Mouse (Mus musculus) forebrain, embryonic 14.5 days (tissue): ENCODE measurements around the gene Ankrd23. TPM values are rescaled to one million over a fixed set of nuclear protein-coding genes. Genes with fewer than 3 reads are reported as not detected.
A peak's percentile ranks its signal among the peaks of the same experiment; 100 is the strongest.

ENCODE experiments used
- ATAC-seq: fragments of 200-750 bp; cut with Nextera tagmentation; 2 replicates; pipeline ENCODE4 v1.8.0; 2017; ENCODE audit warnings: mild to moderate bottlenecking, moderate library complexity
- DNase-seq: peaks from one replicate; pipeline ENCODE4 v3.0.0-alpha.2; 2015; ENCODE audit warnings: low spot score
- H3K27ac ChIP-seq: fragments of 300-500 bp; sonication (generic); 2 replicates; pipeline ENCODE4 v1.5.1; 2014; ENCODE audit warnings: low read depth, mild to moderate bottlenecking, control low read depth, low read length, moderate library complexity
- H3K27me3 ChIP-seq: fragments of 300-500 bp; sonication (generic); replicated peaks from 2 replicates; pipeline ENCODE4 v1.6.1; 2014; ENCODE audit warnings: low read length, control low read depth, mixed read lengths; ENCODE audit not compliant: control insufficient read depth, insufficient read depth
- H3K36me3 ChIP-seq: fragments of 300-500 bp; sonication (generic); 2 replicates; pipeline ENCODE4 v1.6.1; 2014; ENCODE audit warnings: low read length, control low read depth; ENCODE audit not compliant: control insufficient read depth, insufficient read depth
- H3K4me1 ChIP-seq: fragments of 300-500 bp; sonication (generic); 2 replicates; pipeline ENCODE4 v1.6.1; 2014; ENCODE audit warnings: antibody characterized with exemption, low read length, control low read depth; ENCODE audit not compliant: control insufficient read depth, insufficient read depth
- H3K4me2 ChIP-seq: fragments of 300-500 bp; sonication (generic); 2 replicates; pipeline ENCODE4 v1.6.1; 2014; ENCODE audit warnings: mild to moderate bottlenecking, control low read depth, low read length
- H3K4me3 ChIP-seq: fragments of 300-500 bp; sonication (generic); 2 replicates; pipeline ENCODE4 v1.5.1; 2014; ENCODE audit warnings: low read depth, low read length, control low read depth
- H3K9ac ChIP-seq: fragments of 300-500 bp; sonication (generic); 2 replicates; pipeline ENCODE4 v1.6.1; 2014; ENCODE audit warnings: mild to moderate bottlenecking, low read length, control low read depth, moderate library complexity
- H3K9me3 ChIP-seq: fragments of 300-500 bp; sonication (generic); replicated peaks from 2 replicates; pipeline ENCODE4 v1.6.1; 2016; ENCODE audit warnings: low read length, control low read depth, mixed read lengths; ENCODE audit not compliant: control insufficient read depth
- WGBS: fragments of 180-500 bp; shearing (Covaris S2); extraction: QIAGEN DNeasy Blood & Tissue Kit; methylation state at CpG from one replicate; pipeline ENCODE4 v1.1.7; 2014; 5-methylcytosine and 5-hydroxymethylcytosine counted together
- polyA plus RNA-seq: library from polyadenylated mRNA; unstranded; fragments of >200 nt; fragmentation: Nextera tagmentation; extraction: Ambion mirVana; gene quantifications from 2 replicates; pipeline ENCODE4 v1.2.1, GENCODE M21; 2014

Ankrd23 gene
- polyA plus RNA-seq, 1 experiment from 2014 or later = 3.8 TPM

DNA sequence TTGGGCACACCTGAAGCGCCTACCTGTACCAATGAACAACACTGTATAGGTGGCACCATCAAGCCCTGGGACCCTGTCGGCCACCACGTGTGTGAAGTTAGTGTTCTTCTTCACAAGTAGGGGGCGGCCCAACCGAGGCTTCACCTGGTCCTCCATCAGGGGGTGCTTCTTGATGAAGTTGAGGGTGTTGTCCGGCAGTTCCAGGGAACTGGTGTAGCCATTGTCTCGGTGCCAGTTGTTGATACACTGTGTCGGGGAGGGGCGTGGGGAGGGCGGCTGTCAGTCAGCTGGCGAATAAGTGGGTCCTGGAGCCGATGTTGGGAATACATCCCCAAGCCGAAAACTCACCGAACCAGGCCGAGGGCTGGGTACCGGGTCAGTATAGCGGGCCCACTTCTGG is 15.2 kb upstream of the Ankrd23 start:
- 91% methylated on average over 17 of the region's 17 CpGs for WGBS
- Histone ChIP-seq H3K27ac (no peak overlapping the region), H3K27me3 (no peaks in the 10 kb centered on the region), H3K4me2 (no peak overlapping the region), H3K9me3 (no peaks in the 10 kb centered on the region), H3K4me3 (no peak overlapping the region), H3K4me1 (peaks cover 17% of the 10 kb centered on the region), H3K9ac (no peak overlapping the region), H3K36me3 (peaks cover 76% of the 10 kb centered on the region)
- ATAC-seq (no peak), DNase-seq (no peak)

GRCm38 (mm10) chr1:36550075-36550863 is 13.6 kb upstream of the Ankrd23 start:
- Histone ChIP-seq H3K4me2 (no peak overlapping the region), H3K36me3 (peaks cover 76% of the 10 kb centered on the region), H3K9me3 (no peaks in the 10 kb centered on the region), H3K4me1 (peaks cover 16% of the 10 kb centered on the region), H3K4me3 (no peak overlapping the region), H3K27ac (no peak overlapping the region), H3K27me3 (no peaks in the 10 kb centered on the region), H3K9ac (no peak overlapping the region)
- DNase-seq (no peak), ATAC-seq (no peak)
- WGBS = 78% methylated on average over 20 of the region's 20 CpGs

DNA sequence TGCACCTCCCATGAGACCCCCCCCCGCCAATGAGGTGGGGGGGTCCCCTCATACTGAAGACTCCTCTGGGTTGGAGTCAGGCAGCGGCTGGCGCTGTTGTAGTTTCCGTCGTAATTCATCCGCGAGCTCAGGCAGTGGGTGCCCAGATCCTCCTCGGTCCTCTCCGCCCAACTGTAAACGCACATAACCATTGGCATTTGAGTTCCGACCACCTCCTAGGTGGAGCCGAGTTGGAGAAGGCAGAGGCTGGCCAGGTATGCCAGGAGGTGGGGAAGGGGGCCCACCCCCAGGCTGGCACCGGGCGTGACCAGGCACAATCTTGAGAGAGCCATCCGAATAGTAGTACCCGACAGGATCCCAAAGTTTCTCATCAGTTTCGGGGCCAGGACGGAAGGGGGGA is 12.8 kb upstream of the Ankrd23 start:
- peaks cover 8% of the 10 kb centered on the region for H3K4me1 ChIP-seq
- H3K27me3 ChIP-seq = no peaks in the 10 kb centered on the region
- H3K36me3 ChIP-seq = peaks cover 69% of the 10 kb centered on the region
- WGBS = 88% methylated on average over 18 of the region's 18 CpGs
- H3K9ac ChIP-seq = no peak overlapping the region
- no peak overlapping the region for H3K4me2 ChIP-seq
- DNase-seq = no peak
- no peak overlapping the region for H3K4me3 ChIP-seq
- no peak overlapping the region for H3K27ac ChIP-seq
- no peaks in the 10 kb centered on the region for H3K9me3 ChIP-seq
- ATAC-seq = no peak

DNA sequence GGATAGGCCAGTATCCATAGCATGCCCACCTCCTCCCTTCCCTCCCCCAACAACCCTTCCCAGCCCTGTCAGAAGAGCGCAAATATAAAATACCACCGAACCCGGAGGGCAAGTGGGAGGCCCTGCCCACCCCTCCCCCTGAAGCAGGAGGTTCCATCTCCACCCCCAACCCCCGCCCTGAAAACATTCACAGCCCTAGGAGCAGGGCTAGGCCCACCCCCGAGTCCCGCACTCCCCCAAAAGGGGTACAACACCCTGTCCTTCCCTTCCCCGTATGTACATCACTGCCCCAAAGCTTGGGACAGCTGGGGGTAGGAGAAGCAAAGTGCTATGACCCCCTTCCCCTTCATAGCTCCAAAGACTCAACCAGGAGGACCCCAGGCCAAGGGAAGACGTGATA is 12.1 kb upstream of the Ankrd23 start:
- no peak overlapping the region; the same call in 1 of the 2 replicates for H3K9ac ChIP-seq
- no peak overlapping the region for H3K27ac ChIP-seq
- WGBS = 64% methylated on average over 8 of the region's 8 CpGs
- H3K4me1 ChIP-seq = peaks cover 8% of the 10 kb centered on the region
- H3K27me3 ChIP-seq = no peaks in the 10 kb centered on the region
- H3K4me3 ChIP-seq = no peak overlapping the region
- ATAC-seq = no peak
- H3K9me3 ChIP-seq = no peaks in the 10 kb centered on the region
- DNase-seq = no peak
- no peak overlapping the region for H3K4me2 ChIP-seq
- peaks cover 62% of the 10 kb centered on the region for H3K36me3 ChIP-seq

DNA sequence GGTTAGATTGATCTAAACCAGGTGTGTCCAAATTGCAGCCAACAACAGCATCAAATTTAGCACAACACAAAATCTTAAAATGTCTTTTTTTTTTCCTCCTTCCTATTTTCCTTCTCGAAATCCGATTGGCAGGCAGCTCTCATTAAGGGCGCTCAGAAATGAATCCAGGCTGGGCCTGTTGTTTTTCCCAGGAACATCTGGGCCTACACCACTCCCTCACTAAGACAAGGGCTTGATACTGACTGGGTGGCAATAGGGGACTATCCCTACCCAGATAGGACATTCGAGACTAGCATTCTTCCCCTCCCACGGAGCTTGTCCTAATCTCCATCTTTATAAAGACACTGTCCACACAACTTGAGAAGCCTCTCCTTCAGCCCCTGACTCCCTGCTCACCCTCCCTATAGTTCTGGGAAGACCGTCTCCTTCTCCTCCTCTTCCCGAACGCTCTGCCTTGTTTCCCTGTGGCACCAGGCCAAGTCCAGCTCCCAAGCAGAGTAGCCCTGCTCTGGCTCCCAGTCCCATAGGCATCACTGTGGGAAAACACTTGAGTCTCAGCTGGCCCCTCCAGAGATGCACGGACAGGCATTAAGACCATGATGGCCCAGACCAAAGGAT is 11.4 kb upstream of the Ankrd23 start:
- ATAC-seq (no peak), DNase-seq (peak; percentile 51)
- peaks cover 8% of the 10 kb centered on the region for H3K4me1 ChIP-seq
- 25% methylated on average over 9 of the region's 9 CpGs for WGBS
- H3K9ac ChIP-seq = no peak overlapping the region; the same call in 1 of the 2 replicates
- no peak overlapping the region for H3K4me3 ChIP-seq
- 0 out of 2 replicates have a peak overlapping the region, but pooled peaks have one; percentile 24 for H3K4me2 ChIP-seq
- no peaks in the 10 kb centered on the region for H3K9me3 ChIP-seq
- H3K27me3 ChIP-seq = no peaks in the 10 kb centered on the region
- H3K36me3 ChIP-seq = peaks cover 55% of the 10 kb centered on the region
- H3K27ac ChIP-seq = peak overlapping the region; percentile 45; the same call in 1 of the 2 replicates

GRCm38 (mm10) chr1:36546888-36547471 is 10.3 kb upstream of the Ankrd23 start, which contains the start of gene Ankrd39:
TSS of gene Ankrd39 (minus strand) at chr1:36547445.
- peak within 1 kb of the TSS; percentile 78 for H3K4me2 ChIP-seq
- ATAC-seq (peak; percentile 97), DNase-seq (peak; percentile 99)
- no peaks in the 10 kb centered on the region for H3K9me3 ChIP-seq
- peaks cover 44% of the 10 kb centered on the region for H3K36me3 ChIP-seq
- H3K27ac ChIP-seq = peak within 1 kb of the TSS; percentile 45; the same call in 1 of the 2 replicates
- WGBS = under 1% methylated on average over 43 of the region's 43 CpGs
- H3K4me3 ChIP-seq = peak within 1 kb of the TSS; percentile 60
- peak within 1 kb of the TSS; percentile 77 for H3K9ac ChIP-seq
- H3K4me1 ChIP-seq = peaks cover 8% of the 10 kb centered on the region
- no peaks in the 10 kb centered on the region for H3K27me3 ChIP-seq

GRCm38 (mm10) chr1:36545845-36546600 is 9.3 kb upstream of the Ankrd23 start:
- no peaks in the 10 kb centered on the region for H3K27me3 ChIP-seq
- peak overlapping the region; percentile 60 for H3K4me3 ChIP-seq
- H3K4me1 ChIP-seq = peaks cover 8% of the 10 kb centered on the region
- DNase-seq (no peak), ATAC-seq (no peak)
- peak overlapping the region; percentile 78 for H3K4me2 ChIP-seq
- H3K36me3 ChIP-seq = peaks cover 39% of the 10 kb centered on the region
- peak overlapping the region; percentile 77 for H3K9ac ChIP-seq
- no peaks in the 10 kb centered on the region for H3K9me3 ChIP-seq
- no peak overlapping the region for H3K27ac ChIP-seq
- WGBS = 71% methylated on average over 19 of the region's 19 CpGs

DNA sequence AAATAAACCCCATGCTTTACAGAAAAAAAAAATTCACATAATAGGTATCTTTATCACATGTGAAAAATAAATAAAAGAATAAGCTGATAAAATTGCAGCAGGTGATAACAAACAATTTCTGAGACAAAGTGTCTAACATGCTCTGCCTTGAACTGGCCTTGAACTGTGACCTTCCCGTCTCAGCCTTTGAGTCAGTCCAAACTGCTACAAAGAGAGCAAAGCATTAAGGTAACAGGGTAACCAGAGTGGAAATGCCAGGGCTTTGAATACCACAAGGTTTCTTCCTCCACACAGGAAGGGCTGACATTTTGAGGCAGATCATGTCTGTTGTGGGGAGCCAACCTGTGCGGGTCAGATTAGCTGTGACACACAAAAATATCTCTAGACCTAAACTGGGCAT is 8.7 kb upstream of the Ankrd23 start:
- no peak overlapping the region for H3K4me2 ChIP-seq
- ATAC-seq = no peak
- no peaks in the 10 kb centered on the region for H3K9me3 ChIP-seq

More for the DNA sequence above, 8.7 kb upstream of the Ankrd23 start:
- H3K36me3 ChIP-seq = peaks cover 38% of the 10 kb centered on the region
- no peak overlapping the region for H3K9ac ChIP-seq
- 82% methylated on average over 2 of the region's 2 CpGs for WGBS
- peaks cover 8% of the 10 kb centered on the region for H3K4me1 ChIP-seq
- no peaks in the 10 kb centered on the region for H3K27me3 ChIP-seq
- H3K27ac ChIP-seq = no peak overlapping the region
- DNase-seq = no peak
- H3K4me3 ChIP-seq = no peak overlapping the region
